Mouse (Mus musculus) brain, embryonic 14.5 days (tissue): ENCODE data around the gene Itga6.

Experiments
- CTCF ChIP-seq: fragments of 200-500 bp; IDR thresholded peaks from 2 replicates; pipeline ENCODE4 v1.5.1; 2012; ENCODE audit warnings: inconsistent platforms, mild to moderate bottlenecking, moderate library complexity, borderline replicate concordance; ENCODE audit not compliant: insufficient read depth, insufficient read length; ENCODE audit errors: extremely low read depth
- POLR2A ChIP-seq: fragments of 200-500 bp; IDR thresholded peaks from 2 replicates; pipeline ENCODE4 v1.6.1; 2012; ENCODE audit warnings: mild to moderate bottlenecking, inconsistent platforms, borderline replicate concordance; ENCODE audit not compliant: poor library complexity, insufficient read depth, insufficient read length, severe bottlenecking; ENCODE audit errors: extremely low read depth

- no peak for TF ChIP-seq POLR2A
- TF ChIP-seq CTCF = no peak
Observed at GRCm38 (mm10) chr2:71837261-71837660, 91.8 kb downstream of the Itga6 start.
